Mouse (Mus musculus): Measurements from ENCODE around the gene St3gal4.
A peak's percentile ranks its signal among the peaks of the same experiment; 100 is the strongest.

The St3gal4 gene

DNA sequence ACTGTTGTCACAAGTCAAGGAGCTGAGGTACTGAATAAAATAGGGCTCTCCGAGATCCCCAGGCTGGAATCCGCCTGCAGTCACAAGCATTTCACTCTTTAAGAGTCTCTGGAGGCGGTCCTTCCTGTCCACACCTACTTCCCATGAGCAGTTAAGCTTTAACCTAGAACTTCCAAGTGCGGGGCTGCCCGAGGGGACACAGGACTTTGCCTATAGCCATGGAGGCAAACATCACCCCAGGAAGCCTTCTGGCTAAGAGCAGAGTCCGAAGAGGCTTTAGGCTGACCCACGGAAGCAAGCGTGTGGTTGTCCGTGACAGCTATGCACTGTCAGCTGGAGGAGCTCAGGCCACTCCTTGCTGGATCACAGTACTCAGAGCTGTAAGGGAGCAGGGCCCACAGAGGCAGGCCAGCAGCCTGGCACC lies 9.9 kb upstream of the St3gal4 start:
- no peak for DNase-seq (ENCODE audit: low spot score in 2 of 2)

DNA sequence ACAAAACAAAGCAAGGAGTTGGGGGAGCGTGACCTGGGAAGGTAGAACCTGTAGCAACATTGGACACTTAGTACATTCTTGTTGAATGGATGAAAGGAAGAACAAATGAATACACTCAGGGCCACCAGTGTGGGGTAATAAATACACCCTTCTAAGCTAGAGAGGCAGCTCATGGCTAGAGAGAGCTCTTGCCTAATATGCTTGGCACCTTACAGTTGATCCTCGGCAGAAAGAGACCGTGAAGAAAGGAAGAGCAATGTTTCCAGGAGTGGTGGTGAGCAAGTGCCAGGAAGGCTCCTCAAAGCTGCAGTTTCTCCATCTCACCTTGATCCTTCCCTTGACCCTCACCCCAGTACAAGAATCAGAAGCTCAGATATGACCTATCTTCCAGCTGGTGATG lies 9.5 kb upstream of the St3gal4 start:
- no peak for DNase-seq (ENCODE audit: low spot score in 2 of 2)

DNA sequence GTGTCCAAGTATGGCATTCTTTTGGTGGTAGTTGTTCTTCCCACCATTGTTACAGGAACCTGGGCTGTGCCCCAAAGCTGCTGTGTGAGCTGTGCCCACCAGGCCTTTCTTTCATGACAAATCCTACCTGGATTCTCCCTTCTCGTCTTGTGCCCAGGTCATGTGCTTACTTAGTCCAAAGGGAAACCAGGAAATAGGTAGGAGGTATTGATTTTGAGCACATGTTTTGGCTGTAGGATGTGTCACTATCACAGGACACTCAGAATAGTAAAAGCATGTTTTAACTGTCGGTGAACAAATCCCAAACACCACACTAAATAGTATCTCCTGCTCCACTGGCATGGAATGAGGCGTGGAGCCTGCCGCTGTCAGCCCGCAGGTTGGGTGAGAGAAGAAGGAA lies 8.5 kb upstream of the St3gal4 start:
- DNase-seq (ENCODE audit: low spot score in 2 of 2): no peak

DNA sequence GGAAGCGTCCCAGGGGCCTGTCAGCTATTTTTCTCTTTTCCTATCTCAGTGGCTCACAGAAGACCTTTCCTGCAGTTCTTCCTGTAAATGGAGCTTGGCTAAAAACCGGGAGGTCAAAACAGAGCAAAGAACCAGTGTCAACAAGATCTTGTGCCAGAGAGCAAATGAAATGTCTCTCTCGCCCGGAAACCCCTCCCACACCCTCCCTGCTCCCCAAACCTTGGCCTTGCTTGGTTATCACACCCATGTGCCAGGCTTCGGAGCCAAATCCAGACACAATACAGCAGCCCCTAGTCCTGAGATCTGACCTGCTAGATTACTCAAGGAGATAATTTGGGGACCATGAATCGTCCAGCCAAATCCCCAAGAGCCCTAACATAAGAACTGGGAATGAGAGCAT lies 8.1 kb upstream of the St3gal4 start:
- no peak for DNase-seq (ENCODE audit: low spot score in 2 of 2)

DNA sequence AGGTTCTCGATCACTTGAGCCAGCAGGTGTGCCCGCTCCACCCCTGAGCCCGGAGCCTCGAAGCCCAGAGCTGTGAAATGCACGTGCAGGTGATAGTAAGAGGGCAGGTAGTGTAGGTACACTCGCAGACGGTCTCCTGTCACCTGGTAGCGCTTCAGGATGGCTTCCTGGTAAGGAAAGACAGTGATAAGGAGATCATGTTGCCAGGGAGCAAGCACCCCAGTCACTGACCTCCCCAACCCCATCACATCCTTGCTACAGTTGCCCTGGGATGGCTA lies 5.5 kb upstream of the St3gal4 start:
- no peak for DNase-seq (ENCODE audit: low spot score in 2 of 2)

DNA sequence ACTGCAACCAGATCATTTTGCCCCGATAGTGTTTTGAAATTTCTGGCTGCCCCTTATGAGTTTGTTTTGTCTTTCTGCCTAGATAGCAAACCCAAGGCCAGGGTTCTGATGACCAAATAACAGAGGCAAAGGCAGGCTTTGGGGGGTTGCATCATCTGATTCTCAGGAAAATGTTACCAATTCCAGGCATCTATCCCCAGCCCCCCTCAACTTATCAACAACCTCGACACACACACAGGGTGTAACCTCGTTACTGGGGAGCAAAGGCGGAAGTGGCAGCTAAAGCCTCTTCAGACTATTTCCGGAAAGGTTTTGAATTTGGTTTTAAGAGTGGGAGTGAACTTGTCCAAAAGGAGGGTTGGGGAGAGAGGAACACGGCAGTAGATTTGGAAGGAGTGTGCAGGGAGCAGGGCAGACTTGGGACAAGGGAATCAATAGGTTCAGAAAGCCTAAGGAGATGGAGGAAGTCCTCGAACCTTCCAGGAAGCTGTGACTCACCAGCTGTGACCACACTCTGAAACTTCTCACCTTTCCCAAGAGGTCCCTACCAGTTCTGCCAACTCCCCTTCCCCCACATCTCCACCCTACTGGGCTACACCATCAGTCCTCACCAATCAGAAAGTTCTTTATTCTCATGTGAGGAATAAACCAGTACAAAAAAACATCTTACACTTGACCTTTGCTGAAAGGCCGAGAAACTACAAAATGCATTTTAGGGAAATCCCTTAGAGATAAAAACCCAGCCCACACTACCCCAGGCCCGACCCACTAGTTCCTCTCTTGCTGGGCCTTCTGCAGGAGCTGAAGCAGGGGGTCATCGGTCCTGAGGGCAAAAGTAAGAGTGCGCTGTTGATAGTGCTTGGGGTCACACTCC lies 5.0 kb upstream of the St3gal4 start:
- DNase-seq (ENCODE audit: low spot score in 2 of 2): no peak

DNA sequence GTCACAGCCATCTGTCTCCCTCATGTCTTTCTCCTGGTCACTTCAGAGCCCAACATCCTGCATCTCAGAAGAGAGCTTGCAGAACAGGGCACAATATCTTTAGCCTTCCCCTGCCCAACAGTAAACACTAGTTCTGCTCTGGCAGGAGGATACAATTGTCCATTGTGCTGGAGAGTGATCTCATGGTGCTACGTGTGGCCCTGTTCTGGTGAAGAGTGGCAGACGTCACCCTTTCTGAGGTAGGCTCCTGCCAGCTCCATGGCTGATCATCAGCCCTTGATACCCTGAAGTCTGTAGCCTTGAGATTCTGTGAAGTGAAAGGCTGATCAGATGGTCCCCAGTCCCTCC lies 4.4 kb upstream of the St3gal4 start:
- DNase-seq (ENCODE audit: low spot score in 2 of 2): no peak

DNA sequence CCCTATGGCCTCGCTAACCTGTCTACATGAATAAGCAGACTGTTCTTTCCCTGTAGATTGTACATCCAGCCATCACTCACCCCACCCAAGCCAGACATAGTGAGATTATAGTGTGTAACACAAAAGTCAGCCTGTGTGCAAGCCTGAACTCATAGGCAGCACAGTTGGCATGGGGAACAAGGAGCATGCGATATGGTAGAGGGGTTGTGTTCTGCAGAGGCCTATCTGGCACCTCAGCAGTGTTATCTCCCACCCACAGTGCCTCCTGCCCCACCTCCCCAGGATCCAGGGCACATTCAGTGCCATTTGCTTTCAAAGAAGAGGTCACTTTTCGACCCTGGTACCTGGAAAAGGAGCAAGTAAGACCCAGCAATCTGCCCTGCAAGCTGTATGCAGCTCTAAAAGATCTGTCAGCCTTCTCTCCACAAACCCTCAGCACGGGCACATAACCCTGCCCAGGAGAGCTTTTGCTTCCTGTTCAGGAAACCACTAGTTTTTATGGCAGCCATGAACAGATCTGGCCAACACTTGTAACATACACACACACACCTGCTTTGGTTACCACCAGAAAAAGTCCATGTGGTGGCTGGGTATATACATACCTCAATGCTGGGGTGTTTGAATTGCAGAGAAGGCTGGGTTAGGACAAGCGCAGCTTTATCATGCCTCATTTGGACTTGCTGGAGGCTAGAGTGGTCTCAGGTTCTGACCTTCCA lies 3.6 kb upstream of the St3gal4 start:
- DNase-seq (ENCODE audit: low spot score in 2 of 2): no peak

DNA sequence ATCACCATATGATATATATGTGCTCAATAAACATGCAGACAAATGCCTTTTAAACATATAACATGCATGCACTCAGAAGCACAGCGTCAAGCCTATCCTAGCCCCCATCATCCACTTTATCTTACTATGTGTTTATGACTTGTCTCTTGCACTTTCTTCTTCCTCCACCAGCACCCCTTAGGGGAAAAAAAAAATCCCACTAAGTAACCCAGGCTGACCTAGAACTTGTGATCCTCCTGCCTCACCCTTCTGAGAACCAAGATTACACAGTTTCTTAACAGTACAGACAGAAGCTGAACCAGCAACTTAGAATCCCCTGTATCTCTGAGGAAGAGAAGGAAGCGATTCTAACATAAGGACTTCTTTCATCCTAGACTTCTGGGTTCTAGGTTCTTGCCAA lies 505 bp downstream of the St3gal4 start:
- no peak for DNase-seq (ENCODE audit: low spot score in 2 of 2)

DNA sequence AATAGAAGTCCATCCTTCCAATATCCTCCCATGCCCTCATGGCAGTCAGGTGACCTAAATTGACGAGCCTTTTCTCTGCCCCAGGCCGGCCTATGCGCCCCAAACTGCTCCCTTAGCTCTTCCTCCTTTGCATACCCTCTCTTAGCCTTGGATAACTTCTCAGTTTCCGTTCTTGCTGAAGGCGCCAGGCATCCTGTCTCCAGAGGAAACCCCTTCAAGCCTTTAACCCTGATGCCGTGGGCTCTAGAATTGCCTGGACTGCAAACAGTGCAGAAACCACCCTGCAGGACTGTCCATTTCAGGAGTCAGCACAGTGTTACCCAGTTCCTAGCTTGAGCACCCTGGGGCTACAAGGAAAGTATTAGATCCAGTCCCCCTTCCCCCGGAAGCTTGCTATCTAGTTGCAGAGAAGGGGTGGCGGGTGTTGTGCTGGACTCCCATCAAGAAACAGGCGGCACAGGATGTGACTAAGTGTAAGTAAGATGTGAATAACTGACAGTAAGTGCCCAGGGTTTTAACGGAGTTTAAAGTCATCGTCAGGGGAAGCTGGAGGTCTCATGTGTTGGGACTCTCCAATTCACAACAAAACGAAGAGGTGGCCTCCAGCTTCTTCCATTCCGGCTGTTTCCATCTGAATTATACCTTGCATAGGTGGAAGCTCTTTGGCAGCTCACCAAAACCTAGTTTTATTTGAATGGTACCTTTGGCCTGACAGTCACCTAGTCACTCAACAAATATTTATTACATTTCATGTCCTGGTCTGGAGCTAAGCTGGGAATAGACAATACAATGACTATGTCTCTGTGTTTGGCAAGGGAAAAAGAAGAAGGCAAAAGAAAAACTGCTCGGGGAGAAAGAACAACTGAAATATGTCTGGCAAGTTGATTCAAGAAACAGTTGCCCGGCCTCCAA lies 1.4 kb downstream of the St3gal4 start:
- DNase-seq (ENCODE audit: low spot score in 2 of 2): peak in 1 of 2 experiments; percentile 24

DNA sequence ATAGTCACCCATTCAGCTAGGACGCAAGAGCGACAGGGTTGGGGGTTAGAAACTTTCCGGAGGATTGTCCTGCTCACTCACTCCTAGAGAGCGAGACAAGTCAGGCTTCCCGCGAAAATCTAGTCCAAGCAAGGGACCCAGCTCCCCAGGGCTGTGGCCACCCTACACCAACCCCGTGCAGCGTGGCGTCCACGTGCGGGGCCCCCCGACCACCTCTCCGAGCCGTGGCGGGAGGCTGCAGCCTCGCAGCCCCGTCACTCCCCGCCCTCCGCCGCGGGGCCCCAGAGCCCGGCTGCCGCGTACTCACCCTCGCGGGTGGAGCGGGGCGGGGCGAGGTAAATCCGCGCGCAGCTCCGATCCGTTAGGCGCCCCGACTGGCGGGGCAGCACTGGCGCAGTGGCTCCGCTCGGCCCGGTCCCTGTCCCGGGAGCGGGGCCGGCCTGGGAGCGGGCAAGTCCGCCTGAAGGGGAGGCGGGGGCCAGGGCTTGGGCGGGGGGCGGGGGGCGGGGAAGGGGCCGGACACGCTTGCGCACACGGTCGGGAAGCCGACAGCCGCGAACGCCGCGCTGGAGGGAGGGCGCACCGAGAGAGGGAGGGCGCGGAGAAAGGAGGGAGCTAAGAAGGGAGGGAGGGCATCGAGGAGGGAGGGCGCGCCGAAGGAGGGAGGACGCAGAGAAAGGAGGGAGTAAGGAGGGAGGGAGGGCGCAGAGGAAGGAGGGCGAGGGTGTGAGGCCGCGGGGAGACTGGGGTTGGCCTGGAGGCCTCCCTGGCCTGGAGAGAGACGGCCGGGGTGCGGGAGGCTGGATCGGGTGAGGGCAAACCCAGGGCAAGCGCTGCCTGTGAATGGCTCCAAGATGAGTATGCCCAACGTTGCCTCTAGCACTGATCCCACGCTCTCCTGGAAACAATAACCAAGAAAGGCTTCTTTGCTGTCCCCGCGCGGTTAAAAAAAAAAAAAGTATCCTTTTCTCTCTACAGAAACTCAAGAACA lies 2.4 kb downstream of the St3gal4 start:
- peak; percentile 77 to 80 for DNase-seq (ENCODE audit: low spot score in 2 of 2)

DNA sequence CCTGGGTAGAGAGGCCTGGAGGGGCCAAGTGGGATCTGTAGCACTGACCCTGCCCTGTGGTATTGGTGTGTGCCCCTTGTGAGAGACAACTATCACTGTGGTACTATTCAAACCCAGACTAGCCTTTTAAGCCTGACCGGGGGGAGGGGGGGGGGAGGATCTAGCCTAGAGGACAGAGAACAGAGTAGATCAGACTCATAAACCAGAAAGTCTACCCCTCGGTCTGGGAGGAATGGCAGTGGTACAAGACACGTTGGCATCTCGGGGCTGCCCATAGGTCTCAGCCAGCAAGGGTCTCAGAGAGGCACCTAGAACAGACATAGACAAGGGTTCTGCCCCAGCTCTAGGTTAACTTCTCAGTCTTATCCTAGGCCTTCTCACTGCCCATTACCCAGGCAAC lies 3.3 kb downstream of the St3gal4 start:
- no peak for DNase-seq (ENCODE audit: low spot score in 2 of 2)

DNA sequence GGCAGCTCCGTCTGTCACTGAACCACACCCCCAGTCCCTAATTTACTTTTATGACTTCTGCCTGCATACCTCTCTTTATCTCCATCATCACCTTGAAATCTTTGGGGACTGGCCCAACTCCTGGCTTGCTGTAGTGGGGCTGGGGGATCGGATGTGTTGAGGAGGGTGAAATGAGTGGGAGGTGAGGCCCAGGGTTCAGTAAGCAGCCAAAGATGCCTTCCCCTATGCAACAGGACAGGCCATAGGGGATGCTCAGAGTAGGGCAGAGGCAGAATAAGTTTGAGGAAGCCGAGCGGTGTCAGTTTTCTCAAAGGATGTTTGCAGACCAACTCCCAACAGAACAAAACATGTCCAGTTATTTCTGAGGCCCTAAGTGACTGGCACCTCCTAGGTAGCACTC lies 3.8 kb downstream of the St3gal4 start:
- no peak for DNase-seq (ENCODE audit: low spot score in 2 of 2)

DNA sequence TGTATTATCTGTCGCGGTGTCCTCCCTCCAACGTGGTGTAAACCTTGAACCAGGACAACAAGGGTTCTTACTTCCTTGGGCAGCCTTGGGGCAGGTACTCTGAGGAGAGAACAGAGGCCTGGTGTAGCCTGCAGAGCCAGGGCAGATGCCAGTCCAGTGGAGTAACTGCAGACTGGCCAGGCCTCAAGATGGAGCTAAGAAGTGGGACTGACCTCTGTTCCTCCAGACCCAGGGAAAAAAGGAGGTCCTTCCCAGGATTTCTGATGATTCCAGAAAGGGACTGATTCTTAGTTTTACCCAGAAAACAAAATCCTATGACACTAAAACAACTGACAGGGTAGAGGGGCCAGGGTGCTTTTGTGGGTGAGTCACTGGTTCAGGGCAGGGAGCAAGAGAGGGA lies 4.8 kb downstream of the St3gal4 start:
- DNase-seq (ENCODE audit: low spot score in 2 of 2): no peak

DNA sequence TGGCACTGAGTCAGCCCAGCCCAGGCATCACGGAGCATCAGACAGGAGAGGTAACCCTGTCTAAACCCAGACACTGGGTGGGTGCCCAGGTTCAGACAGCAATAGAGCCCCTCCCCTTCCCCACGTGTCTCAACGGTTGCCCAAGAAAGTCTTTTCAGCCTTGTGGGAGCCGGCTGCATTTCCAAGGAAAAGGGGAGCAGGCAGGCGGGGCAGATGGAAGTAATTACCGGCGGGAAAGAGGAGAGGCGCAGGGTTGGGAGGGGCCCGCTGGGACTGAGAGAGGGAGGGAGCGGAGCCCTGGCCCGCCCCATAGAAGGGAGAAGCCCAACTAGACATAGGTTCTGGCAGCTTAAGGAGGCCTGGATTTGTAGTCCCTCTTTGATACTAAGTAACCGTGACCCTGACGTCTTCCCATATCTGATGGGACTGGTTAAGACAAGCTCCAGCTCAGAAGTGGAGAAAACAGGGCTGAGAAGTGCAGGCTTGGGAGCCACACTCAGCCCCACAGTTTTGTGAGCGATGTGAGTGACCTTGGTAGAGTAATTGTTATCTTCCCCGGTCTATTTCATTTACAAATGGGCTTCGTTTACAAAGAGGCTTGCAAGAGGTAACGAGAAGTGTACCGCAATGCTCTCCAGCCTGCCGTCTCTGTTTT lies 7.0 kb downstream of the St3gal4 start:
- DNase-seq (ENCODE audit: low spot score in 2 of 2): peak; percentile 57 to 67

DNA sequence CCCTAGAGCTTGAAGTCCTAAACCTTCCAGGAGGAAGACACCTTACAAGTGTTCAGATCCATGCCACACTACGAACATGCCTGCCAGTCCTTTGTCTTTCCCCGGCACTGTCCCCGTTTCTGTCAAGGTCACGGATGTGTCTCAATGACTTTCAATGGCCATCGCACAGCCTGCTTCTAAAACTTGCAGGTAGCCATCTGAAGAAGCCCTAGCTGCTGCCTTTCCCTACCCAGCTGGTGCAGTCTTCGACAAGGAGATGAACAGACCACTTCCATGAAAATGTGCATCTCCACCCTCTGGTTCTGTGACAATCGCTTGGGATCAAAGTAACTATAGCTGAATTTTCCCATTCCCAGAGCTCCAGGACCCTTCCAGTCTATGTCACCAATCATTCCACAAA lies 7.6 kb downstream of the St3gal4 start:
- no peak for DNase-seq (ENCODE audit: low spot score in 2 of 2)

DNA sequence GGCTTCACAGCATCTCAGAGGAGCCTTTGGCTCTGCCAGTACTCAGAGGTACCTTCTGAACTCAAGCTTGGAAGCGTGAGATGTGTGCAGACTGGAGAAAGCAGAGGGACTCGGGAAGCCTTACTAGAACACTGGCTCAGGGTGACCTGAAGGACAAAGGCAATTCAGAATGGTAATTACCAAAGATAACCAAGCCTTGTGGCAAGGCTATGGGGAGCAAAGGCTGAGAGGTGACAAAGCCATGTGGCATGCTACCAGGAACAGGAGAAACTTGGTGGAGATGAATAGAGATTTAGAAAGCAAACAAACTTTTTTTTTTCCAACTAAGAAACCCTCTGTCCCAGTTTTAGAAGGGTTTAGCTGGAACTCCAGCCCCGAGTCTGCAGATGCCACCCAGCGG lies 8.5 kb downstream of the St3gal4 start:
- DNase-seq (ENCODE audit: low spot score in 2 of 2): peak in 1 of 2 experiments; percentile 36

DNA sequence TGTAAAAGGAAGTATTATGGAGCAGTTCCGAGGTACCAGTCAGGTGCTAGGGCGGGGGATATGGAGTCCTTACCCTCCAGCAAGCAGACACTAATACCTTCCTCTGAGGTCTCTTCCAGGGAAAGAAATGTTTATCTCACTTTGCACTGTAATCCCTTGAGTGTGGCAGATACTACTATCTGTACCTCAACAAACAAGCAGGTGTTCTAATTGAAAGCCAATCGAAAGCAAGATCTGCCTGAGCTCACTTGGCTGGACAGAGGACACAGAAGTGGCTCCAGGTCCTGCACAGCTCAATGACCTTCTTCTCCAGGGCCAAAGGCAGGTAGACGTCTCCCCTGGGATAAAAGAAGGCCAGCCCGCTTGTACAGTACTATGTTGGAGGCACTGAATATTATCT lies 9.0 kb downstream of the St3gal4 start:
- no peak for DNase-seq (ENCODE audit: low spot score in 2 of 2)

DNA sequence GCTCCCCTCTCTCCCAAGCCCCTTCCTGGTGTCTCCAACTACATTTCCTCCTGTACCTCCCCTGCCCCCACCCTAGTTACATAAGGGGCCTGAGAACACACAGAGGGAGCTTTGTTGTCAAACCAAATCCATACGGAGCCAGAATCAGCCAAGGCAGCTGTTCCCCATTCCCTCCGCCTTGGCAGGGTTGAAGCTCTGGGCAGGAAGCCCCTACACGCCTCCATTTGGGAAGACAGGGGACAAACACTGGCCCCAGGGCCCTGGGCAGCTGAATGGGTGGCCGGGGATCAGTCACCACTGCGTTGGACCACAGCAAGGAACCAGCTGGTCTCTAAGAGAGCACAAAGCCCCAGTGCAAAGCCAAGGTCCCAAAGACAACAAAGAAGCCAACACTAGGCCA lies 10.2 kb downstream of the St3gal4 start:
- DNase-seq (ENCODE audit: low spot score in 2 of 2): no peak

DNA sequence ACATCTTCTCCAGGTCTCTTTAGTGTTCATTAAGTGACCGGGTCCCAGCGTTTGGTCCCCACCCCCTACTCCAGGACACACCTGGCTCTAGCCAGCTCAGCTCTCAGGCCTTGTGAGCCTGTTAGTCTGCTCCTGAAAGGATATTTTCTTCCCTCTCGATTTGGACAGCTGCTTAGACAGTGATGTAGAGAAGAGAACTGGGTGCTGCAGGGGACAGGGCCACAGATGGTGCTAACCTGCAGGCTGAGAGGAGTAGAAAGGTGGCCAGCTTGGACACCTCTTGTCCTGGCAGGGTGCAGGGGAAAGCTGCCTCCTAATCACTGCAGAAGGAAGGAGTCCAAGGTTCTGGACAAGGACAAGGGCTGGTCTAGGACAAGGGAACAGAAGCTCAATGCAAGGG lies 11.0 kb downstream of the St3gal4 start:
- no peak for DNase-seq (ENCODE audit: low spot score in 2 of 2)

DNA sequence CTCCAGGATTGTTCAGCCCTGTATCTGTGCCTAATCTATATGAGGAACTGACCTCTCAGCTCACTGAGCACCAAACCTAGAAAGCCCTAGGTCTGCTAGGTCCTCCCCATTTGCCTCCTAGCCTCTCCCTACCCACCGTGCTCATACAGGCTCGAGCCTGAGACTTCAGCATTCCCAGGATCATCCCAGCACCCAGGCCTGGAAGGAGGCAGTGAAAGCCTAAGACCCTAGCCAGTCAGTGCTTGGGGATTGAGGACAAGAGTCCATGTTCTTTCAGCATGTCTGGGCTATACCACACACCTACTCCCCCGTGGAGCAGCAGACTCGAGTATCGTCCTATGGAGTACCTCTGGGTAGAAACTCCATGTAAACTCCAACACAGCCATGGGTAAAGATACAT lies 11.7 kb downstream of the St3gal4 start:
- DNase-seq (ENCODE audit: low spot score in 2 of 2): no peak

Measured in urinary bladder, adult 18-20 months (tissue).